Mouse (Mus musculus): ENCODE data around the gene Nek11.

Nek11 gene

GRCm38 (mm10) chr9:105312686-105313085 lies 82.6 kb downstream of the Nek11 start:
- no peak for DNase-seq (ENCODE audit: low spot score)

DNA sequence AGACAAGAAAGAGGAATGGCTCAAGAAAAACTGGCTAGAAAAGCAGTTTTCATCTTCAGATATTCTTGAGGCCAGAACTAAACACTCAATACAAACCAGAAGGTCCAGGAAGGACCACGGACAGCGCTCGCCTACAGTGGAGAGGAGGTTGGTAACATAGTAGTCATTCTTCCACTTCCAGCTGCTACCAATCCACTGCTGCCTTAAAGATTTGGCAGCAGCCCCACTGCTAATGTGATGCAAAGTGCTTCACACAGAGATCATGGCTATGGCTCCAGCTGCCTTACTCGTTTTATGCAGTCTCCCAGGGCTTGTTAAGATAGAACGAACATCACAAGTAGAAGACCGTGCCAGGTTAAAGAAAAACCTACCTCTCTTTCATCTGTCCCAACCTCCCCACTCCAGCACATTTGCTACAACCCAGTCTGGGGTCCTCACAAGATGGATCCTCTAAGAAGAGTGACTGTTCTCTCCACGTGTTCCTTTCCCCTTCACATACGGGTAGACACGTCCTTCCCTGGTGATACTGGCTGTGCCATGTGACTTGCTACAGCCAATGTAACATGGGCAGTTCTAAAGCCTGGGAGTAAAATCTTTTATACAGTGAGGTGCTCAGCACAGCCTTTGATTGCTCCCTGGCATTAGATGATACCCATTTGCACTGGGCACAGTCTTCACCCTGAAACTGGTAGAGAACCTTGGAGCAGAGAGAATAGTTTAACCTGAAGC lies 85.6 kb downstream of the Nek11 start:
- peak; percentile 63 for DNase-seq (ENCODE audit: low spot score)

DNA sequence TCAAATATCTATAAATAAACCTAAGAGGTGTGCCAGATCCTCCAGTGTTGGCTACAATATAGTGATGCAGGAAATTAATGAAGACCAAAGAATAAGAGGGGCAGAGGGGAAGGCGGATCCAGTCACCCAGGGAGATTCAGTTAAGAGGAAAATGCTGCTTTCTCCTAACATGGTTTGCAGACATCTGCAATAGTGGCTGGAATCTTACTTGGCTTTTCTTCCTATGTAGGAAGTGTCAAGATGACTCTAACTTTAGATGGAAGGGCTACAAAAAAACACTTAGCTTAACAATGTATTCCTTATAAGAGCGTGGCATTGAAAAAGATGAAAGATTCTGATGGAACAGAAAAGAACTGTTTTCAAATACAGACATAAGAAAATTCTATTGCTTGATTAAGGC lies 89.3 kb downstream of the Nek11 start:
- no peak for DNase-seq (ENCODE audit: low spot score)

GRCm38 (mm10) chr9:105302230-105302629 lies 93.1 kb downstream of the Nek11 start:
- DNase-seq (ENCODE audit: low spot score), result no peak

DNA sequence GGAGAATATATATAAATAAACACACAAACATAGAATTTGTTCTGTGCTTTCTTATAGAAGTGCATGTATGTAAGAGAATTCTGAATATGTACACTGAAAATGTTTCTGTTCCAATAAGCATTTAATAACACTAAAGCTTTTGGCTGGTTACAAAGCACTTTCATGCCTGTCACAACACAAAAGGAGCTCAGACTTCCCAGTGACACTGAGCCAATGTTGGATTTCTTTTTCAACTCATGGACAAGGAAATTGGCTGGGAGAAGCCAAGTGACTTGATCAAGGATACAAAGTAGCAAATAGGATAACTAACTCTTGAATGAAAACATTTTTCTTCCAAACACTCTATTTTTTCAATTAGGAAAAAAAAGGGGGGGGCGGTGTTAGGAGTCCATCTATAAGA lies 93.9 kb downstream of the Nek11 start:
- no peak for DNase-seq (ENCODE audit: low spot score)

DNA sequence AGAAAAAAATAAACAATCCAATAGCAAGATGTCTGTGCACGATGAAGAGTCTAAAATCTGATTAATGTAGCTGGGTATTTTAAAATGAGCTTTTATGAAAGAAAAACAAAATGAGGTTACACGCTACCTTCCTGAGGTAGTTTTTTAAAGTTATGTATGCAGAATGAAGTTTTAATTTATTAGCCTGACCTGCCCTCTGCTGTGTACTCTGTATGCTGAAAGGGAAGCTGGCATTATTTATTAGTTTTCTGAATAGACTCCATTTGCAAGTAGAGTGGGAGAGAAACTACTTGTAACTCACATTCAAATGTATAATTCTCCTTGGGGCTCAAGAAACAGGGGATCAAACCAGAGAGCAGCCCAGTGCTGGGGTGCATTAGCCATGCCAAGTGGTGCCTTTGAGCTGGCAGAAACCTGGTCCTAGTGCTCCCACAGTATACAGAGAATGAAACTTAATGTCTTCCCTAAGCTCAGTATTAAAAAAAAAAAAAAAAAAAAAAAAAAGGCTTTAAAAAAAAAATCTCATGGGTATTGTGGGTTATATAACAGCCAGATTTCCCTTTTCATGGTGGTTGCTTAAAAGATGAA lies 94.5 kb downstream of the Nek11 start:
- no peak for DNase-seq (ENCODE audit: low spot score)

DNA sequence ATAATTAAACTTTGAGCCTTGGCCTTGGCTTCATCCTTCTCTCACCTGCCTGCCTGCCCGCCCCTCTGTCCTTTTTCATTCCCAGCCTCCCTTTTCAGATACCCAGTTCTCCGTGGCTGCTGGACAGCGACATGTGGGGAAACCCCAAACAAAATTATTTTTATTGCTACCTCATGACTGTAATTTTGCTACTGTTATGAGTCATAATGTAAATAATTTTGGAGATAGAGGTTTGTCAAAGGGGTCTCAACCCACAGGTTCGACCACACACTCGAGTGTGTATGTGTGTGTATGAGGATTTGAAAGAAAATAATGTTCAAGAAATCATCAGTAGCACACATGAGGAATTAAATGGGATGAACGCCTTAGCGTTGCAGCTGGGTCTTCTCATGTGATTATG lies 110.7 kb downstream of the Nek11 start:
- DNase-seq (ENCODE audit: low spot score), result no peak

- peak; percentile 57 for DNase-seq (ENCODE audit: low spot score)
Observed at GRCm38 (mm10) chr9:105282725-105283124, 112.6 kb downstream of the Nek11 start.

DNA sequence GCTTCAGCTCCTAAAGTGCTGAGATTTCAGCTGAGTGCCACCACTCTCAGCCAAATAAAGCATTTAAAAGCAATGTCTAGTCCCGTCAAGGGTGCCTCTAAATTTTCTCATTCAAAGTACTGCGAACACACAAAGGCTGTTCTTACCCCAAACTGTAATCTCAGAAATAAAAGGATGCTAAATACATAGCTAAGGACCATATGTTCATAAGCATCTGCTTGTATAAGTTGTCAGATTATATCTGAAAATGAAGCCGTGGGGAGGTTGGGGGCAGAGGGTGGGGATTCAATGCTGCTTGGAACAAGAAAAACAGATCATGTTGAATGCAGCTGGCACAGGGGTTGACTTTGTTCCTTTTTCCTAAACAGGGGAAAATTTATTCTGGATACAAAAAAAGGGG lies 120.4 kb downstream of the Nek11 start:
- no peak for DNase-seq (ENCODE audit: low spot score)

DNA sequence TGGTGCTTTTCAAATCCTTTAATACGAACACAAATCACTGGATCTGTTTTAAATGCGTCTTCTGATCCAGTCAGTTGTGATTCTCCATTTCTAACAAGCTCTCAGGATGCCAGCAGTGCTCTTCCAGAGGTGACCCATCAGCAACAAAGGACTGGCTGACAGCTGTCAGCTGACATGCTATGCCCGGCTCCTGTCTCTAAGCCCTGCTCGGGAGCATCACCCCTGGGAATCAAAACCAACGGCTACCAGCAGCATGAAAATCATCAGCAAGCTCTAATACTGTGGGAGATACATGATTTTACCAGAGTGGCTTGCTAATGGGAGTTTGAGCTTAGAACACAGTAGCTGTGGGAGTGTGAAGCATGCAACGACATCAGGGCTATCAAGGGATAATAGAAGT lies 121.0 kb downstream of the Nek11 start:
- no peak for DNase-seq (ENCODE audit: low spot score)

DNA sequence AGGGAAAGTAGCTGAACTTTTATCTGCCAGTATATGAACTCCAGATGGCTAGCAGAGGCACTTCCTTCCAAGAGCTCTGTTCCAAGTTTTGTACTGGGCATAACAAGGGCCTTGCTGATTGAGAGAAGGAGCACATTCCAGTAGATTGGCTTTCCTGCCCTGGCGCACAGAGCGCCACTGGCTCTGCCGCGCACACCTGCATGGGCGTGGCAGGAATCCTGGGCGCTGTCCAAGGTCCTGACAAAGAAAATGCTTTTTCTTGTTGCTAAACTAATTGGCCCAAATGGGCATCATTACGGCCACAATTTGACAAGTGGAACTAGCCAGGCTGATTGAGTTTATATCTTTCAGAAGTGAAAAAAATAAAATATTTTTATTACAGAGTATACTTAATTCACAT lies 123.1 kb downstream of the Nek11 start:
- peak; percentile 54 for DNase-seq (ENCODE audit: low spot score)

DNA sequence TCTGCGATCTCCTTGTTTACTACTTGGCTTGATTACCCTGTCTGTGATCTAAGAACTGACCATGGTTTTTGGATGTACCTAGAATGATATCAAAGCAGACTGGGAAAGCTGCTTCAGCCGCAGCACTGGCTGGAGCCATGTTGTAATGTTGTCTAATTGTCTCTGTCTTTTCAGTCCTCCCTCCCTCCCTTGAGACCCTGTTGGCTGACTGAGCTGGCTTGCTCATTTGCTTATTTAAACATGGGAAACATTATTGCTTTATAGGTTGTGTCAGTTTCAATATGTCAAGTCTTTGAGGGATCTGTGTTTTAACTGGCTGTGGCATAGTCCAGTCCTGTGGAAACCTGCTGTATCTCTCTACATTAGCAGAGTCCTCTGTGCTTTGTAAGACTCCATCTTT lies 132.2 kb downstream of the Nek11 start:
- no peak for DNase-seq (ENCODE audit: low spot score)

DNA sequence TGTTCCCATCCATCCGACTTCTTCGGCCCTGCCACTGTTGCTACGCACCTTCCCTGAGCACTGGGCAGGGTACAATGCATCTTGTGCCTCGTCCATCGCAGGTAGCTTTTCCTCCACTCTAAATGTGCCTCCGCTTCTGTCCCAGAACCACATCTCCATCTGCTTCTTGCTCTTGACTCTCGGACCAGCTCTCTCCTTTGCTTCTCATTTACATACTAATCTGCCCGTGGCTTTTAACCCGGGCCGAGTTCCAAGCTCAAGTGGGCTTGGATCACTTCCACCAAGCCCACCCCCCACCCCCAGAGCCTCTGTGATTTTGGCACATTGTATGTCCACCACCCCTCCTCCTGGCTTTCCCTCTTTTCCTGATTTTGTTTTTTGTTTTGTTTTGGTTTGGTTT lies 137.7 kb downstream of the Nek11 start:
- no peak for DNase-seq (ENCODE audit: low spot score)

DNA sequence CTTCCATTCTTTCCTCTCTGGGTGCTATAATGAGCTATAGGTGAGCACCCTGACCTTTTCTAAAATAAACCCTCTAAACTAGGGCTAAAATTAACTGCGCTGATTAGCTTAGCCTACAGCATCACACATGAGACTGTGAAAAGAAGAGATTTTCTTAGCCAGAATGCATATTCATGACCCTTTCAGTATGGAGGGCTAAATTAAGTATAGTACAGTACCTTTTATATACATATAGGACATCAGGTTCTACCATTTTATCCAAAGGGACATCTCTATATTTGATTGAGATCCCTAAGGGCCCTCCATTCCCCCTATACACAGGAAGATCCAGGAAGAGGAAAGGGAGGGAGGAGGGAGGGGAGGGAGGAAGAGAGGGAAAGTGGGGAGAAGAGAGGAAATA lies 141.2 kb downstream of the Nek11 start:
- DNase-seq (ENCODE audit: low spot score), result no peak

DNA sequence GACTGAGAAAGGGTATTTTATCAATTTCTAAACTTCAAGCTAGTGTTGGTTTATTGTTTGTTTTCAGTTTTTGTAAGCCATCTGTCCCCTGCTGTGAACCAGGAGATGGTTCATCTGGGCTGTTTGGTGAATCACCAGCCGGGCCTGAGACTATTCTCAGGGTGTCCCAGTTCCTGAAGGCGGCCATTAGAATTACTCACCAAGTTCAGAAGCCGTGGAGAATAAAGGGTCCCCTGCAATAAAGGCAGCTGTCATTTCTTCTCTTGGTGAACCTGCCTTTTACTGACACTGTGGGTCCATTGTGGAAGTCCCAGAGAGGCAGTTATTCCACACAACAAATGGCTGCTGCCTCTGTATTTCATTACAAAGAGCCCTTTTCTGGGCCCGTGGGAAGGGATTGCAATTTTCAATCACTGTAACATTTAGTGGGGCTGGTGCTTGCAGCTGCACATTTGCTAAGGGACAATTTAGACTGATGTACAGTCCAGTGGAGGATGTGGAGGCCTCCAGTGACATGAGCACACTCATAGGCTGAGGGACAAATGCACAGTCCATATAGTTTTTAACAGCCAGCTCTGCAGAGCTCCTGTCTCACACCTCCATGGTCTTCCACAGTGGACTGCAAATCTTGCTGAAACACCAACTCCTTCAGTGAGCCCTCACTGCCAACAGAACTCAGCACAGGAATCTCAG lies 142.8 kb downstream of the Nek11 start:
- DNase-seq (ENCODE audit: low spot score), result no peak

GRCm38 (mm10) chr9:105251256-105251655 lies 144.1 kb downstream of the Nek11 start:
- DNase-seq (ENCODE audit: low spot score), result no peak

DNA sequence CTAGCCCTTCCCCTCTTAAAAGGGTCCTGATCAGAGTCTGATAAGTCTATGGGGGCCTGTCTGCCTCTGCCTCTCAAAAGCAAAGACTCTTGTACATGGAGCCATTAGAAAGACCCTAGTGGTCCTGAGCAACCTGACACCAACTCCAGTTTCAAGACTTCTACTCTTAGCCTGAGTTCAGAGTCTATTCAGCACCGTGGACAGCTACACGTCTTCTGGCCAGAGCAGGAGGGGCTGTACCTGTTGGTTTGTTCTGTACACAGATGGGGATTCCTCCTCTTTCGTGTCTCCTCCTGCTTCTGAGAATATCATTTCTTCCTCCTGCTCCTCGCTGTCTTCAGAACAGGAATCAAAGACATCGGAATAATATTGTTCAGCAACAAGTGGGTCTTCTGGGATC lies 151.3 kb downstream of the Nek11 start:
- DNase-seq (ENCODE audit: low spot score), result peak; percentile 49

GRCm38 (mm10) chr9:105214434-105214833 lies 180.9 kb downstream of the Nek11 start:
- no peak for DNase-seq (ENCODE audit: low spot score)

DNA sequence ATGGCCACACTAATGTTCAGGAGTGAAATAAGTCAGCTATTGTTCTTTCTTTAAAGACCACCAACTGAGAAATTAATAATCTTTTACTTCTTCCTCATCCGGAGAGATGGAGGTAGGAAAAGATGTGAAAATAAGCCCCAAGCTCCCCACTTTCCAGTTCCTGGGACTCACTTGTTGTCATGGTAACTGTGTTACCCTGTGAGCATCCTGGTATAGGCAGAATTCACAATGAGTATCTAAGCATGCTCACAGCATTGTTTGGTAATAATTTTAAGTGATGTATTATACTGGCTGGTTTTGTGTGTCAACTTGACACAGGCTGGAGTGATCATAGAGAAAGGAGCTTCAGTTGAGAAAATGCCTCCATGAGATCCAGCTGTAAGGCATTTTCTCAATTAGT lies 195.0 kb downstream of the Nek11 start:
- DNase-seq (ENCODE audit: low spot score), result no peak

DNA sequence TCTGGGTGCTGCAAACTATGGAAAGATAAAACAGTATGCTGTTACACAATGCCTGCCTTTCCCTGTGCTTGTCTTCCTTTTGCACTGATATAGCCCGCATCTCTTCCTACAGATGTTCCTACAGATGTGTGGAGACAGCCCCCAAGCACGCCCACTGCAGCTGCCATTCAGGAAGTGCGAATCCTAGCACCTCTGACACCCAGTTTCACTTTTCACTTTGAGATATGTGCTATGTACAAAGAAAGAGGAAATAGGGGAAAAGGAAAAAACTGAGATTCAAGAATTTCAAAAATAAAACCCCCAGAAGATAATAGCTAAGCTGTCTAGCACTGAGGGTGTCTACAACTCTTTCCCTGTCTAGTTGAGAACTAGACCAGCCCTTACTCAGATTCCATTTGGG lies 208.6 kb downstream of the Nek11 start:
- no peak for DNase-seq (ENCODE audit: low spot score)

- DNase-seq (ENCODE audit: low spot score), result no peak
Observed at GRCm38 (mm10) chr9:105182392-105182791, 212.9 kb downstream of the Nek11 start.

DNA sequence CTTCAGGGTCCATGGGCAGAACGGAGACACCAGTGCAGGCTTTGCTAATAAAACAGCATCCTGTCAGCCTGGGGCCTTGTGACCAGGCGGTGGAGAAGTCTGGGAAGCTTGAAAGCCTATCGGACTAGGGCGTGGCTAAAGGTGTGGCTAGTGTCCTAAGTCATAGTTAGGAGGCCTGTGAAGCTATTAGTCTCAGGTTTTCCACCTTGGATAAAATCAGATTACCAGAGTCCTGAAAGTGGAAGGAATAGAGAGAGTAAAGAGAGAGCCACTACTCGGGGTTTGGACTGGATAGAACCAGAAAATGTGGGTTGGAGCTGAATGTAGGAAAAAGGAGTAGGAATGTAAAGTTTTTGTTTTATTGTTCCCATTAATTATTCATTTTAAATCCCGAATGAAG lies 250.3 kb downstream of the Nek11 start, which contains the start of gene 1700080E11Rik:
Gene 1700080E11Rik (minus strand): TSS at position 101 of the 400 bp plus-strand sequence.
- no peak for DNase-seq (ENCODE audit: low spot score)

- DNase-seq (ENCODE audit: low spot score), result no peak
Observed at GRCm38 (mm10) chr9:105139204-105139603, 256.1 kb downstream of the Nek11 start.
